In genomic region chr7:97332667-97333041, GRCm38 (mm10) we compare ENCODE assay signal across 7 mouse cellular contexts. TPM values are rescaled to one million over a fixed set of nuclear protein-coding genes. Genes with fewer than 3 reads are reported as not detected.
DNase-seq lines count a peak whose midpoint lies in the region; ATAC-seq and TF ChIP-seq lines count a peak whose summit lies in the region.

No protein-coding gene starts in this region.

- no peaks in the 10 kb centered on the region for H3K27me3 ChIP-seq in lung, embryonic 16.5 days (ENCODE audit: control insufficient read depth, insufficient read depth, low read depth, low read length)
- H3K27me3 ChIP-seq in limb, embryonic 14.5 days (ENCODE audit: control insufficient read depth, insufficient read depth, low read length) = no peaks in the 10 kb centered on the region
- no peaks in the 10 kb centered on the region for H3K27me3 ChIP-seq in small intestine, adult 2 months (ENCODE audit: control insufficient read depth, insufficient read depth, low read length)

- H3K36me3 ChIP-seq in lung, embryonic 16.5 days (ENCODE audit: control insufficient read depth, insufficient read depth, low read length) = no peaks in the 10 kb centered on the region
- no peaks in the 10 kb centered on the region for H3K36me3 ChIP-seq in limb, embryonic 14.5 days (ENCODE audit: control insufficient read depth, insufficient read depth, low read length)
- H3K36me3 ChIP-seq in small intestine, adult 2 months (ENCODE audit: control insufficient read depth, insufficient read depth, low read length) = no peaks in the 10 kb centered on the region

- peak overlapping the region; percentile 94 for H3K4me3 ChIP-seq in lung, embryonic 16.5 days (ENCODE audit: low read length)
- peak overlapping the region; percentile 76 for H3K4me3 ChIP-seq in embryonic fibroblast, embryonic 13.5 days (ENCODE audit: insufficient read depth, low read length)
- peak overlapping the region; percentile 78 for H3K4me3 ChIP-seq in limb, embryonic 14.5 days (replicated peaks; ENCODE audit: low read length)
- peak overlapping the region; percentile 78 for H3K4me3 ChIP-seq in small intestine, adult 2 months (ENCODE audit: low read depth, low read length)

- no peak for DNase-seq in lung, postnatal 25 days (ENCODE audit: low spot score)
- DNase-seq in limb, embryonic 14.5 days (ENCODE audit: low spot score) = no peak
- no peak for DNase-seq in c-Kit-positive CD71-positive TER-119-positive erythroid progenitor cells, embryonic 14.5 days (ENCODE audit: low spot score)
- no peak for DNase-seq in gastrocnemius, postnatal 10 days

- no peaks in the 10 kb centered on the region for H3K9me3 ChIP-seq in lung, embryonic 16.5 days (ENCODE audit: control insufficient read depth, low read length)
- no peaks in the 10 kb centered on the region for H3K9me3 ChIP-seq in limb, embryonic 14.5 days (ENCODE audit: control insufficient read depth, low read length)

- no peak overlapping the region for H3K27ac ChIP-seq in lung, embryonic 16.5 days (ENCODE audit: low read length)
- H3K27ac ChIP-seq in embryonic fibroblast, embryonic 13.5 days (ENCODE audit: insufficient read depth, low read length) = no peak overlapping the region
- no peak overlapping the region for H3K27ac ChIP-seq in limb, embryonic 14.5 days (replicated peaks; ENCODE audit: low read depth, low read length)
- peak overlapping the region; percentile 10; the same call in 1 of the 2 replicates for H3K27ac ChIP-seq in small intestine, adult 2 months (ENCODE audit: insufficient read depth, low read depth, low read length)

- no peak for TF ChIP-seq CTCF in embryonic fibroblast, embryonic 13.5 days (IDR thresholded peaks at IDR 0.05; ENCODE audit: borderline replicate concordance, insufficient read depth, low read length)
- TF ChIP-seq CTCF in small intestine, adult 2 months (IDR thresholded peaks at IDR 0.05; ENCODE audit: extremely low read depth, insufficient read length, insufficient replicate concordance, low read depth, low read length) = no peak

- 2% methylated on average over 9 of the region's 9 CpGs for WGBS in lung, embryonic 16.5 days
- WGBS in limb, embryonic 14.5 days = 4% methylated on average over 9 of the region's 9 CpGs
- WGBS in small intestine, adult 2 months = under 1% methylated on average over 9 of the region's 9 CpGs

- peak overlapping the region; percentile 79 for H3K4me2 ChIP-seq in lung, embryonic 16.5 days (ENCODE audit: low read depth, low read length)
- peak overlapping the region; percentile 73 for H3K4me2 ChIP-seq in limb, embryonic 14.5 days (replicated peaks; ENCODE audit: low read depth, low read length, severe bottlenecking)

- no peak for TF ChIP-seq POLR2A in embryonic fibroblast, embryonic 13.5 days (IDR thresholded peaks at IDR 0.05; ENCODE audit: low read depth, low read length)
- TF ChIP-seq POLR2A in limb, embryonic 14.5 days (IDR thresholded peaks at IDR 0.05; ENCODE audit: borderline replicate concordance, extremely low read depth, insufficient read depth, insufficient read length) = no peak
- TF ChIP-seq POLR2A in small intestine, adult 2 months (IDR thresholded peaks at IDR 0.05; ENCODE audit: low read depth, low read length) = no peak

- peak overlapping the region; percentile 89 for H3K9ac ChIP-seq in lung, embryonic 16.5 days (ENCODE audit: low read length)
- peak overlapping the region; percentile 74 for H3K9ac ChIP-seq in limb, embryonic 14.5 days (ENCODE audit: low read depth, low read length, severe bottlenecking)

- H3K4me1 ChIP-seq in lung, embryonic 16.5 days (replicated peaks; ENCODE audit: control insufficient read depth, insufficient read depth, low read length) = peaks cover 13% of the 10 kb centered on the region
- H3K4me1 ChIP-seq in embryonic fibroblast, embryonic 13.5 days (ENCODE audit: control insufficient read depth, insufficient read depth, low read length) = no peaks in the 10 kb centered on the region
- peaks cover 12% of the 10 kb centered on the region for H3K4me1 ChIP-seq in limb, embryonic 14.5 days (ENCODE audit: control insufficient read depth, insufficient read depth, low read length)
- peaks cover 28% of the 10 kb centered on the region for H3K4me1 ChIP-seq in small intestine, adult 2 months (ENCODE audit: control insufficient read depth, insufficient read depth, insufficient read length, low read length)

- no peak for ATAC-seq in lung, embryonic 16.5 days (ENCODE audit: low read depth)
- peak; percentile 2; the same call in 1 of the 2 replicates for ATAC-seq in limb, embryonic 14.5 days (ENCODE audit: low FRiP score, low read depth)

RNA-seq across cellular contexts. Expression of gene Kctd21, which starts 0.5 kb away (rescaled TPM):
- polyA plus RNA-seq in lung, embryonic 16.5 days (2015; fragmentation: Nextera tagmentation; extraction: Ambion mirVana) = 5.5 and 5.8 TPM in 2 replicates
- polyA plus RNA-seq in embryonic fibroblast, embryonic 13.5 days (2011; ENCODE audit: insufficient read length, low read depth, missing spikeins) = 3.9 and 4.8 TPM in 2 replicates
- polyA plus RNA-seq in limb, embryonic 14.5 days (2012; rRNA removed) = 5.5 and 6.8 TPM in 2 replicates
- 5.2 and 5.4 TPM in 2 replicates for polyA plus RNA-seq in limb, embryonic 14.5 days (2014; fragmentation: Nextera tagmentation; extraction: Ambion mirVana)
- 2.8 and 7.3 TPM in 2 replicates for polyA plus RNA-seq in small intestine, adult 2 months (2012; rRNA removed)
- total RNA-seq in gastrocnemius, postnatal 10 days (2021) = 1 to 10 TPM; 1.3 to 2.3 TPM

RNA-seq across cellular contexts. Expression of gene Usp35, which starts 0.8 kb away (rescaled TPM):
- polyA plus RNA-seq in lung, embryonic 16.5 days (2015; fragmentation: Nextera tagmentation; extraction: Ambion mirVana) = 1.2 and 1.4 TPM in 2 replicates
- polyA plus RNA-seq in embryonic fibroblast, embryonic 13.5 days (2011; ENCODE audit: insufficient read length, low read depth, missing spikeins) = 5.0 and 5.4 TPM in 2 replicates
- 8.6 and 11.0 TPM in 2 replicates for polyA plus RNA-seq in limb, embryonic 14.5 days (2012; rRNA removed)
- polyA plus RNA-seq in limb, embryonic 14.5 days (2014; fragmentation: Nextera tagmentation; extraction: Ambion mirVana) = 2.5 and 3.3 TPM in 2 replicates
- polyA plus RNA-seq in small intestine, adult 2 months (2012; rRNA removed) = 2.9 and 14.6 TPM in 2 replicates
- 1 to 10 TPM; 1.3 to 2.0 TPM for total RNA-seq in gastrocnemius, postnatal 10 days (2021)

RNA-seq across cellular contexts. Expression of gene Alg8, which starts 38.8 kb away (rescaled TPM):
- 42.4 and 44.3 TPM in 2 replicates for polyA plus RNA-seq in lung, embryonic 16.5 days (2015; fragmentation: Nextera tagmentation; extraction: Ambion mirVana)
- 48.7 and 62.1 TPM in 2 replicates for polyA plus RNA-seq in embryonic fibroblast, embryonic 13.5 days (2011; ENCODE audit: insufficient read length, low read depth, missing spikeins)
- polyA plus RNA-seq in limb, embryonic 14.5 days (2012; rRNA removed) = 53.8 and 55.8 TPM in 2 replicates
- polyA plus RNA-seq in limb, embryonic 14.5 days (2014; fragmentation: Nextera tagmentation; extraction: Ambion mirVana) = 29.0 and 31.8 TPM in 2 replicates
- 3.7 and 6.4 TPM in 2 replicates for polyA plus RNA-seq in small intestine, adult 2 months (2012; rRNA removed)
- total RNA-seq in gastrocnemius, postnatal 10 days (2021) = 1 to 10 TPM; 5.3 to 7.2 TPM
